20 mouse cellular contexts compared by ENCODE assay signal in genomic region chr13:44711062-44711461, GRCm38 (mm10). TPM values are rescaled to one million over a fixed set of nuclear protein-coding genes. Genes with fewer than 3 reads are reported as not detected.
DNase-seq lines count a peak whose midpoint lies in the region; ATAC-seq and TF ChIP-seq lines count a peak whose summit lies in the region.
"Had no signal": no experiment of that assay in that cellular context is flagged by ENCODE, and none has a peak within 500 bp of the region (broad histone marks: within the 10 kb centered on the region; RNA-seq: fewer than 3 reads in every experiment).

No protein-coding gene starts in this region.

- no peak overlapping the region for H3K9ac ChIP-seq in forebrain, postnatal 0 days
- H3K9ac ChIP-seq in liver, embryonic 15.5 days, result no peak overlapping the region
- no peak overlapping the region for H3K9ac ChIP-seq in neural tube, embryonic 15.5 days (replicated peaks)
- H3K9ac ChIP-seq: embryonic facial prominence, embryonic 12.5 days; forebrain, embryonic 12.5 days; heart, embryonic 12.5 days; hindbrain, embryonic 14.5 days had no signal

- H3K4me3 ChIP-seq in forebrain, embryonic 10.5 days, result no peak overlapping the region
- H3K4me3 ChIP-seq in forebrain, postnatal 0 days (ENCODE audit: low read depth, low read length), result no peak overlapping the region
- H3K4me3 ChIP-seq in E14TG2a.4 (replicated peaks; ENCODE audit: low read length), result peak overlapping the region; percentile 45
- no peak overlapping the region for H3K4me3 ChIP-seq in liver, embryonic 15.5 days (replicated peaks)
- no peak overlapping the region for H3K4me3 ChIP-seq in gastrocnemius, adult 2 months
- H3K4me3 ChIP-seq in neural tube, embryonic 15.5 days (replicated peaks), result no peak overlapping the region
- H3K4me3 ChIP-seq: embryonic facial prominence, embryonic 12.5 days; forebrain, embryonic 12.5 days; heart, embryonic 12.5 days; hindbrain, embryonic 10.5 days had no signal

- H3K4me2 ChIP-seq in forebrain, postnatal 0 days (ENCODE audit: low read depth), result no peak overlapping the region
- no peak overlapping the region for H3K4me2 ChIP-seq in liver, embryonic 15.5 days
- H3K4me2 ChIP-seq in neural tube, embryonic 15.5 days, result no peak overlapping the region
- H3K4me2 ChIP-seq: embryonic facial prominence, embryonic 12.5 days; forebrain, embryonic 12.5 days; heart, embryonic 12.5 days; hindbrain, embryonic 14.5 days had no signal

- no peaks in the 10 kb centered on the region; the same call in 1 of the 2 replicates for H3K27me3 ChIP-seq in forebrain, embryonic 10.5 days (ENCODE audit: poor library complexity, severe bottlenecking)
- no peaks in the 10 kb centered on the region for H3K27me3 ChIP-seq in forebrain, postnatal 0 days (ENCODE audit: insufficient read depth, low read length)
- no peaks in the 10 kb centered on the region for H3K27me3 ChIP-seq in E14TG2a.4 (ENCODE audit: insufficient read depth, low read length)
- H3K27me3 ChIP-seq in liver, embryonic 15.5 days, result no peaks in the 10 kb centered on the region
- no peaks in the 10 kb centered on the region for H3K27me3 ChIP-seq in neural tube, embryonic 15.5 days (replicated peaks)
- H3K27me3 ChIP-seq: embryonic facial prominence, embryonic 12.5 days; forebrain, embryonic 12.5 days; heart, embryonic 12.5 days had no signal

- no peaks in the 10 kb centered on the region for H3K9me3 ChIP-seq in forebrain, embryonic 10.5 days
- no peaks in the 10 kb centered on the region for H3K9me3 ChIP-seq in forebrain, postnatal 0 days (ENCODE audit: low read length)
- H3K9me3 ChIP-seq in E14TG2a.4 (ENCODE audit: low read length), result no peaks in the 10 kb centered on the region
- H3K9me3 ChIP-seq in liver, embryonic 15.5 days (replicated peaks), result no peaks in the 10 kb centered on the region
- no peaks in the 10 kb centered on the region for H3K9me3 ChIP-seq in neural tube, embryonic 15.5 days (replicated peaks)
- H3K9me3 ChIP-seq: embryonic facial prominence, embryonic 12.5 days; forebrain, embryonic 12.5 days; heart, embryonic 12.5 days; hindbrain, embryonic 10.5 days had no signal

- H3K27ac ChIP-seq in forebrain, embryonic 10.5 days, result 0 out of 2 replicates have a peak overlapping the region, but pooled peaks have one; percentile 48
- no peak overlapping the region for H3K27ac ChIP-seq in forebrain, postnatal 0 days (ENCODE audit: low read depth, low read length)
- peak overlapping the region; percentile 89; the same call in 1 of the 2 replicates for H3K27ac ChIP-seq in liver, embryonic 15.5 days (replicated peaks)
- no peak overlapping the region for H3K27ac ChIP-seq in gastrocnemius, adult 2 months
- no peak overlapping the region for H3K27ac ChIP-seq in neural tube, embryonic 15.5 days (replicated peaks)
- H3K27ac ChIP-seq: embryonic facial prominence, embryonic 12.5 days; forebrain, embryonic 12.5 days; hindbrain, embryonic 14.5 days had no signal

- no peaks in the 10 kb centered on the region for H3K36me3 ChIP-seq in forebrain, embryonic 10.5 days (replicated peaks)
- no peaks in the 10 kb centered on the region for H3K36me3 ChIP-seq in forebrain, postnatal 0 days (ENCODE audit: insufficient read depth)
- no peaks in the 10 kb centered on the region for H3K36me3 ChIP-seq in E14TG2a.4 (ENCODE audit: insufficient read depth, low read length)
- H3K36me3 ChIP-seq in liver, embryonic 15.5 days (replicated peaks), result no peaks in the 10 kb centered on the region
- no peaks in the 10 kb centered on the region for H3K36me3 ChIP-seq in neural tube, embryonic 15.5 days
- H3K36me3 ChIP-seq: embryonic facial prominence, embryonic 12.5 days; forebrain, embryonic 12.5 days; heart, embryonic 12.5 days; hindbrain, embryonic 10.5 days had no signal

- no peak for ATAC-seq in forebrain, postnatal 0 days
- ATAC-seq in liver, embryonic 15.5 days (ENCODE audit: insufficient read depth), result no peak
- ATAC-seq in neural tube, embryonic 15.5 days (ENCODE audit: low FRiP score), result no peak
- ATAC-seq: activated CD4-positive, CD25-positive, alpha-beta regulatory T cell, adult 4 months; forebrain, embryonic 16.5 days had no signal

- intact Hi-C loops in gastrocnemius, adult 2 months (cut with DNase I), result no loop called here

- no peak for TF ChIP-seq CTCF in forebrain, postnatal 0 days (IDR thresholded peaks at IDR 0.05; ENCODE audit: low read depth)
- no peak for TF ChIP-seq CTCF in E14TG2a.4 (conservative IDR thresholded peaks at IDR 0.05; ENCODE audit: low read length)
- no peak for TF ChIP-seq CTCF in gastrocnemius, adult 2 months (IDR thresholded peaks at IDR 0.05)

- peaks cover 43% of the 10 kb centered on the region for H3K4me1 ChIP-seq in forebrain, embryonic 10.5 days
- H3K4me1 ChIP-seq in forebrain, postnatal 0 days (ENCODE audit: insufficient read depth), result no peaks in the 10 kb centered on the region
- peaks cover 81% of the 10 kb centered on the region for H3K4me1 ChIP-seq in E14TG2a.4 (replicated peaks; ENCODE audit: low read depth, low read length)
- peaks cover 39% of the 10 kb centered on the region for H3K4me1 ChIP-seq in liver, embryonic 15.5 days (replicated peaks)
- H3K4me1 ChIP-seq in neural tube, embryonic 15.5 days, result 0 out of 2 replicates have a peak, but pooled peaks cover 13% of the 10 kb centered on the region
- H3K4me1 ChIP-seq: heart, embryonic 12.5 days had no signal

- 76% methylated on average over 5 of the region's 5 CpGs for WGBS in forebrain, embryonic 10.5 days
- WGBS in forebrain, postnatal 0 days, result 64% methylated on average over 5 of the region's 5 CpGs
- WGBS in liver, embryonic 15.5 days (ENCODE audit: insufficient replicate concordance), result 54% methylated on average over 5 of the region's 5 CpGs
- 73% methylated on average over 5 of the region's 5 CpGs for WGBS in neural tube, embryonic 15.5 days

- DNase-seq in forebrain, embryonic 10.5 days (ENCODE audit: extremely low spot score, low spot score), result no peak
- no peak for DNase-seq in forebrain, postnatal 0 days
- DNase-seq in R1 (ENCODE audit: low read depth, low spot score), result peak; percentile 75
- no peak for DNase-seq in gastrocnemius, adult 2 months
- DNase-seq: adrenal gland, postnatal 14 days; B cell, adult 2 months; cerebellum, adult 11-12 months; cerebellum, adult 9-10 months; cerebellum, postnatal 25 days; gastrocnemius, postnatal 25 days had no signal

RNA-seq across cellular contexts. Expression of gene Jarid2, which starts 18.2 kb away (rescaled TPM):
- 65.0 and 71.0 TPM in 2 replicates for polyA plus RNA-seq in forebrain, embryonic 10.5 days (2016; fragmentation: Nextera tagmentation; extraction: Ambion mirVana)
- total RNA-seq in forebrain, postnatal 0 days (2014; rRNA removed), result 20.2 and 22.2 TPM in 2 replicates
- 8.9 and 16.5 TPM in 2 replicates for polyA plus RNA-seq in forebrain, postnatal 0 days (2015; fragmentation: Nextera tagmentation; extraction: Ambion mirVana)
- polyA plus RNA-seq in liver, embryonic 15.5 days (2015; fragmentation: Nextera tagmentation; extraction: Ambion mirVana), result 10.4 and 10.7 TPM in 2 replicates
- 10 to 100 TPM; 26.0 to 29.0 TPM for total RNA-seq in gastrocnemius, adult 2 months (2021)
- polyA plus RNA-seq in neural tube, embryonic 15.5 days (2015; fragmentation: Nextera tagmentation; extraction: Ambion mirVana), result 31.1 and 31.7 TPM in 2 replicates

Comparison
In these comparisons a context has a peak if more than half of its experiments do, and no peak if none do; other contexts are left out.
1. H3K27ac ChIP-seq: peak in forebrain, embryonic 10.5 days (single experiment) and liver, embryonic 15.5 days (single experiment); none in forebrain, postnatal 0 days (single experiment), gastrocnemius, adult 2 months (single experiment) and neural tube, embryonic 15.5 days (single experiment).